Mouse (Mus musculus) forebrain, embryonic 15.5 days (tissue): ENCODE results near the gene Msi2. TPM values are rescaled to one million over a fixed set of nuclear protein-coding genes. Genes with fewer than 3 reads are reported as not detected.

ENCODE experiments used
- ATAC-seq: fragments of 200-750 bp; cut with Nextera tagmentation; replicated peaks from 2 replicates; pipeline ENCODE4 v1.8.0; 2017; ENCODE audit warnings: mild to moderate bottlenecking, moderate TSS enrichment, moderate library complexity
- H3K27ac ChIP-seq: fragments of 300-500 bp; sonication (generic); replicated peaks from 2 replicates; pipeline ENCODE4 v1.5.1; 2015; ENCODE audit warnings: mild to moderate bottlenecking, inconsistent platforms
- H3K27me3 ChIP-seq: fragments of 300-500 bp; sonication (generic); 2 replicates; pipeline ENCODE4 v1.6.1; 2015; ENCODE audit warnings: inconsistent platforms
- H3K36me3 ChIP-seq: fragments of 300-500 bp; sonication (generic); 2 replicates; pipeline ENCODE4 v1.6.1; 2015; ENCODE audit warnings: mild to moderate bottlenecking, inconsistent platforms
- H3K4me1 ChIP-seq: fragments of 300-500 bp; sonication (generic); 2 replicates; pipeline ENCODE4 v1.6.1; 2015; ENCODE audit warnings: inconsistent platforms
- H3K4me2 ChIP-seq: fragments of 300-500 bp; sonication (generic); replicated peaks from 2 replicates; pipeline ENCODE4 v1.6.1; 2015; ENCODE audit warnings: mild to moderate bottlenecking, inconsistent platforms
- H3K4me3 ChIP-seq: fragments of 300-500 bp; sonication (generic); 2 replicates; pipeline ENCODE4 v1.5.1; 2015; ENCODE audit warnings: mild to moderate bottlenecking, inconsistent platforms
- H3K9ac ChIP-seq: fragments of 300-500 bp; sonication (generic); replicated peaks from 2 replicates; pipeline ENCODE4 v1.6.1; 2015; ENCODE audit warnings: mild to moderate bottlenecking, inconsistent platforms
- H3K9me3 ChIP-seq: fragments of 300-500 bp; sonication (generic); 2 replicates; pipeline ENCODE4 v1.6.1; 2016; ENCODE audit warnings: inconsistent platforms
- WGBS: fragments of 180-500 bp; shearing (Covaris S2); methylation state at CpG from one replicate; pipeline ENCODE4 v1.1.7; 2015; ENCODE audit warnings: mixed read lengths; 5-methylcytosine and 5-hydroxymethylcytosine counted together
- polyA plus RNA-seq: library from polyadenylated mRNA; unstranded; fragments of >200 nt; fragmentation: Nextera tagmentation; extraction: Ambion mirVana; gene quantifications from 2 replicates; pipeline ENCODE4 v1.2.1, GENCODE M21; 2015

Gene Msi2
- polyA plus RNA-seq, 1 experiment from 2014 or later: 27.1 TPM

DNA sequence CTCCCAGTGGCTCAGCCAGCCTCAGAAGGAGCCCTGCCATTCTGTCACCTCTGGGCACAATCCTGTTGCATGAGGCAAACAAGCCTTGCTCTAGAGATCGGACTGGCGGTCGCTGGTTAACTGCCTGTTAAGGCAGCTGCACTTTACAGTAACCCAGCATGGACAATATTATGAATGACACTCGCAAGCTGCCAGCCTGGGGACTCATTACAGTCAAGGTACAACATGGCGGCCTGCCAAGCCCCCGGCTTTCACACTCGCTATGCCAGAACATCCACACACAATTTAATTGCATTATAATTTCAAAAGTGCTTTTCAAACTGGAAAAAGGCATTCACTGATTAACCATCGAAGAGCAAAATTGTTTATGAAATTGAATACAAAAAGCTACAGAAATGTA is 275.0 kb downstream of the Msi2 start:
- H3K36me3 ChIP-seq: no peaks in the 10 kb centered on the region
- peak overlapping the region; percentile 69 for H3K27ac ChIP-seq
- ATAC-seq: peak; percentile 59
- peak overlapping the region; percentile 37 for H3K4me2 ChIP-seq
- 9% methylated on average over 8 of the region's 8 CpGs for WGBS
- H3K4me1 ChIP-seq: peaks cover 70% of the 10 kb centered on the region
- H3K9me3 ChIP-seq: no peaks in the 10 kb centered on the region
- H3K27me3 ChIP-seq: no peaks in the 10 kb centered on the region
- H3K9ac ChIP-seq: no peak overlapping the region
- no peak overlapping the region for H3K4me3 ChIP-seq

DNA sequence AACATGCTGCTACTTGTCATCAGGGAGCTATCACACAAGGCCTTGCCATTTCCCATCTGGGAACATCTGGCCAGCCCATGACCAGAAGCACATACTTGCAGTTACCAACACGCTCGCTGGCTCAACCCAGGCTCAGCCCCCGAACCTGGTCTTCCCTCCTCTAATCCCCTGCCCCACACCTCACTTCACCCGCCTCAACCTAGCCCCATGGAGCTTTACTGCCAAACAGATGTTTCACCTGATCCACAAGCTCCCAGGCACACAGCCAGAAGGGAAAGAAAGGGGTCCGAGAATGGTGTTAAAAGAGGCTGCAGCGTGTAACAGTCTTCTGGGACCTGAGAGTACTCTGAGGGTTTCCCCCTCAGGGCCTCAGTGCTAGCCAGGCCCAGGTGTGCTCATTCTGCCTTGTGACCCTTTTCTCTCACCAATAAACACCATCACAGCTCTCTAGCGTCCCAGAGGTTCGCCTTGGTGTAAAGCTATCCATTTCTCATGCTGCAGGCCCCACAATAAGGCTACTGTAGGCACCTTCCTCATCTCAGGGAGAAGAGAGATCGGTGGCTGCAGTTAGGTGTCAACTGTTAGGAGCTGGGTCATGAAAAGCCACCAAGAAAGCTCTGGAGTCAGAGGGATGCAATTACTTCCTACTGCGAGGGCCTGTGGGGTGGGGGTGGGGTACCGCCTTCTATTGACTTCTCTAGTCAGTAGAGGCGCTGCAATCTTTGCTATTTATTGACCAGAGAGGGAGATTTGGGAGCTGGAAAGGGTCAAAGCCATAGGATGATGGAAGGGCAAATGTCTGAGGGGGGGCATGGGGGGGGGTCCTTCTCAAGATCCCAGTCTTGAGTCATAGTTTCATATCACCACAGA is 276.2 kb downstream of the Msi2 start:
- no peak for ATAC-seq
- Histone ChIP-seq H3K27ac (no peak overlapping the region), H3K27me3 (no peaks in the 10 kb centered on the region), H3K9me3 (no peaks in the 10 kb centered on the region), H3K36me3 (no peaks in the 10 kb centered on the region), H3K4me2 (no peak overlapping the region), H3K9ac (no peak overlapping the region), H3K4me1 (peaks cover 63% of the 10 kb centered on the region), H3K4me3 (no peak overlapping the region)
- WGBS: 65% methylated on average over 12 of the region's 12 CpGs

DNA sequence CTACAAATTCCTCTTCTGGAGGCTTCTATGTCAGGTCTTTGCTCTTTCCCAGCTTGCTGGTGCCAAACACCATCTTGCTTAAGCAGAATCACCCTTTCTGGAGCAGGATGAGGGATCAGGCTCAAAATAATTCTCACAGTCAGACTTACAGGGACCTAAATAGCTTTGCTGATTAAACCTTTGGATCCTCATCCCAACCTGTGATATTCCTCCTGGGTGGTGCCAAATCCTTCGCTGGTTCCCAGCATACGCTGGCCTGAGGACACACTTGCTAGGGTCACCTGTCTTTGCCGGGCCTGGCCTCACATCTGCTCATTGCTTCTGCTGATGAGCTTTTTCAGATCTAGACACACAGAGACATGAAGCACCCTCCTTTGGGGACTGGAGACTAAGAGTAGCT is 279.7 kb downstream of the Msi2 start:
- no peak overlapping the region for H3K27ac ChIP-seq
- H3K9ac ChIP-seq: no peak overlapping the region
- no peaks in the 10 kb centered on the region for H3K9me3 ChIP-seq
- ATAC-seq: no peak
- H3K4me3 ChIP-seq: no peak overlapping the region
- WGBS: 79% methylated on average over 3 of the region's 3 CpGs
- H3K4me1 ChIP-seq: peaks cover 55% of the 10 kb centered on the region
- no peak overlapping the region for H3K4me2 ChIP-seq
- H3K36me3 ChIP-seq: no peaks in the 10 kb centered on the region
- H3K27me3 ChIP-seq: no peaks in the 10 kb centered on the region

DNA sequence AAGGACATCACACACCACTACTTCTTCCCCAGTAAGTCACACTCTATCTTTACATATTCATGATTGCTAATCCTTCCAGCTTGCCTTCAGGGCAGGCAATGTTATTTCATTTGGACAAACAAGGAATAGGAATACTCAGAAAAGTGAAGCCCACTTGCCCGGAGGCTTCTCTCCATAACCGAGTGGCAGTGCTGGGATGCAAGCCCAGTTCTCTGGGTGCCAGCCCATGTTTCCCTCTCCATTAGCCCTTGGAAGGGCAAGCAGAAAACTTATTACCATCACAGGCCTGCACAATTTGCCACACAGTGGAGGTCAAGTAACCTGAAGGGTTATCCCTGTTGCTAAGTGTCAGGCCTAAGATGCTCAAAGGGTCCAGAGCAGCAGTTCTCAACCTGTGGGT is 281.7 kb downstream of the Msi2 start:
- H3K4me2 ChIP-seq: no peak overlapping the region
- no peak overlapping the region for H3K9ac ChIP-seq
- no peaks in the 10 kb centered on the region for H3K27me3 ChIP-seq
- H3K9me3 ChIP-seq: no peaks in the 10 kb centered on the region
- H3K36me3 ChIP-seq: no peaks in the 10 kb centered on the region
- H3K4me3 ChIP-seq: no peak overlapping the region
- H3K4me1 ChIP-seq: peaks cover 45% of the 10 kb centered on the region
- no peak overlapping the region for H3K27ac ChIP-seq
- no peak for ATAC-seq
- 41% methylated on average over 2 of the region's 2 CpGs for WGBS

DNA sequence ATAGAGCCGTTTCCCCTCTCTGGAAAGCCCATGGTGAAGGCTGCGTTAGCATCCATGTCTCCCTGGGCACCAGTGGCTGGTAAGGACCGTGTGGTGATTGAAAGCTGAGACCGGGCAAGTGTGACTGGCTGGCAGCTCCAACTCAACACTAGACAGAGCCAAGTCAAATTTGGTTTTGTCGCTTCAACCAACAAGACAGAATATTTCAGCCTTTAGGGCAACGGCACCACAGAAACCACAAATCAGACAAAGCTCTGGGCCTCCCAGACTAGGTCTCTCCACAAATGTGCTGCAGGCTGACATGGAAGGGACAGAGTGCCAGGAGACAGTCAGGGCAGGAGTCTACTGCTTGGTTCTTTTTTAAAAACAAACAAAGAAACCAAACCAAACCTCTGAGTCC is 282.8 kb downstream of the Msi2 start:
- ATAC-seq: no peak

DNA sequence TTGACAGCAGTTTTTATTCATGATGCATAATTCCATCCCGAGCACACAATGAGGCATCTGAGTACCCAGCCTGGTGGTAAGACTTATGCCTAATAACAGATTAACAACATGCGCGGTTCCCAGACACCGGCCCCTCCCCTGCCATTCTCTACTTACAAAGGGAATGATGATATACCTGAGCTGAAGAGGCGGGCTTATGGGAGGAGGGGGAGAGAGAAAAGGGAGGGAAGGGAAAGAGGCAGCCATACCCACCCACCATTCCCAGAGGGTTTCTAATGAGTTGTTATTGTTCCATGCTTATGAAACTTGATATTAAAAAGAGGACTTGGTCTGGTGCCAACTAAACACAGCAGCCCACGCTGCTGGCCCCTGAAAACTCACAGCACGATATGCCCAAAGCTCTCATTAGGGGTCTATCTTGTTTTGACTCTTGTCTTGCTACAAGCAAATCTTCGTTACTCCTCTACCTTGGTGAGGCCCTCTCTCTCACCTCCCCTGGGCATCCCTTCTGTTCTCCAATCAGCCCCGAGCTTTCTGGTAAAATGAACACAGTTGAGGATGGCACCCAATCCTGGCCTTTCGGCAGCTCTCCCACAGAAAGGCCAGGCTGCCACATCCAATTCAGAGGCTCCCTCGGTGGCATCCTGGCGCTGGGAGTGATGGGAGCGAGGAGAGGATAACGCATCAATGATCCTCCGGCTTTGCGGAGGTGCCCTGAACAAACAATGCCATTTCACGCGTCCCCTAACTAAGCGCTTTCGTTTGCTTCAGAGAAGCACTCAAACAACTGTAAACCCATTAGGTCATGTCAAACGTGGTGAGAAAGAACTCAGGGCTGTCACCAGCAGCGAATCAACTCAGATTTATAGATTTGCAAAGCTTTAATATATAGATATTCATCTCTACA is 286.7 kb downstream of the Msi2 start:
- H3K27me3 ChIP-seq: no peaks in the 10 kb centered on the region
- peak overlapping the region; percentile 29 for H3K4me2 ChIP-seq
- H3K4me1 ChIP-seq: peaks cover 53% of the 10 kb centered on the region
- no peaks in the 10 kb centered on the region for H3K36me3 ChIP-seq
- H3K9ac ChIP-seq: peak overlapping the region; percentile 14
- H3K27ac ChIP-seq: peak overlapping the region; percentile 57
- WGBS: 20% methylated on average over 22 of the region's 22 CpGs
- ATAC-seq: peak; percentile 50; the same call in 1 of the 2 replicates
- H3K9me3 ChIP-seq: no peaks in the 10 kb centered on the region
- no peak overlapping the region for H3K4me3 ChIP-seq

More for the DNA sequence above, 282.8 kb downstream of the Msi2 start:
- Histone ChIP-seq H3K9ac (no peak overlapping the region), H3K4me1 (peaks cover 54% of the 10 kb centered on the region), H3K27me3 (no peaks in the 10 kb centered on the region), H3K4me2 (no peak overlapping the region), H3K4me3 (no peak overlapping the region), H3K27ac (no peak overlapping the region), H3K9me3 (no peaks in the 10 kb centered on the region), H3K36me3 (no peaks in the 10 kb centered on the region)
- whole genome bisulfite sequencing: 65% methylated on average over 6 of the region's 6 CpGs

DNA sequence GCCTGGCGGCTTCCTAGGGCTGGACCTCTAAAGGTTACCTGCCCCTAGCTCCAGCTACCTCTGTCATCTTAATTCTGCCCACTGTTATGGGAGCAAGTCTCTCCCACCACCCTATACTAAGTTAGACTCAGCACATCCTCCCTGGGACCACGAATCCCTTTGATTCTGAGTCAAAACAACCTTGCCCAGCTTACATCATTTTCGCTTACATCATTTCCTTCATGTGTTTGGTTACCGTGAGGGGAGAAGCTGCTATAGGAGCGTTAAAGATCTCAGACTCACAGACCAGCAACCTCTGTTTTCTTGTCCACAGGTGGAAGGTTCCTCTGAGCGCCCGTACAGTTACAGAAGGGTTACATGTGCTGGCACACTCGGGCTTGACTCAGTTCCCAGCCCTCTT is 288.0 kb downstream of the Msi2 start:
- 84% methylated on average over 8 of the region's 8 CpGs for WGBS
- Histone ChIP-seq H3K4me1 (peaks cover 53% of the 10 kb centered on the region), H3K9ac (no peak overlapping the region), H3K4me3 (no peak overlapping the region), H3K27ac (no peak overlapping the region), H3K36me3 (no peaks in the 10 kb centered on the region), H3K9me3 (no peaks in the 10 kb centered on the region), H3K27me3 (no peaks in the 10 kb centered on the region), H3K4me2 (no peak overlapping the region)
- no peak for ATAC-seq

DNA sequence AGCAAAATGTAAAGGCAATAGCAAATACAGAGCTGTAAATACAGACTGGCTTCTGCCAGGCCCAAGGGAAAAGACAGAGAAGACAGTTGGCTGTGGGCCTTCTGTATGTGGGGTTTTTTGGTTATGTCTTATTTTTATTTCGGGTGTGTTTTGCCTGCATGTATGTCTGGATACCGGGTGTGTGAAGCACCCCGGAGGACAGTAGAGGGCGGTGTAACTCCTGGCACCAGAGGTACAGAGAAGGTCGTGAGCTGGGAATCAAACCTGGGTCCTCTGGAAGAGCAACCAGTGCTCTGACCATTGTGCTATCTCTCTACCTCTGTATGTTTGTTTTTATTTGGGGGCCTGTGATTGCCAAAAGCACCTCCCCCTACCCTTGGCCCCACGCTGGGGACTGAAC is 288.6 kb downstream of the Msi2 start:
- Histone ChIP-seq H3K4me1 (peaks cover 57% of the 10 kb centered on the region), H3K27ac (no peak overlapping the region), H3K36me3 (no peaks in the 10 kb centered on the region), H3K4me3 (no peak overlapping the region), H3K9ac (no peak overlapping the region), H3K4me2 (no peak overlapping the region), H3K9me3 (no peaks in the 10 kb centered on the region), H3K27me3 (no peaks in the 10 kb centered on the region)
- WGBS: 95% methylated on average over 6 of the region's 6 CpGs
- ATAC-seq: no peak

DNA sequence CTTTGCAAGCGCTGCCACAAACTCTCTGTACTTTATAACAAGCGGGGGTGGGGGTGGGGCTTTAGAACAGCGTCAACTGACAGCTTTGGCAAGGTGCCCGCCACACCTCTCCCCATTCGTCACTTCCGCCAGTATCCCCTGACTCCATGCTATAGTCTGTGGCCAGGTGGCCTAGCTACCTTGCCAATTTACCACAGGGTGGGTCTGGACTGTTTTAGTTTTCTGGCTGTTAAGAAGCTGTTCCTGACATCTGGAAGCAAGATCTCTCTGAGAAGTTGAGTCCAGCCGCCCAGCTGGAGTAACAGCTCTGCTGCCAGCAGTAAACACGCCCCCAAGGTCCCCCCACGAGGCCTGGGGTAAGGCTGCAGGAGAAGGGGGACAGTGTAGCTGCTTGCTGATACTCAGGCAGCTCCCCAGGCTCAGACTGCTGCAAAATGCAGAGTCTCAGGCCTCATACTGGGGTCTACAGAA is 292.6 kb downstream of the Msi2 start:
- no peaks in the 10 kb centered on the region for H3K9me3 ChIP-seq
- H3K36me3 ChIP-seq: no peaks in the 10 kb centered on the region
- H3K27ac ChIP-seq: no peak overlapping the region
- H3K27me3 ChIP-seq: no peaks in the 10 kb centered on the region
- 29% methylated on average over 9 of the region's 9 CpGs for WGBS
- ATAC-seq: 0 out of 2 replicates have a peak, but pooled peaks have one; percentile 18
- H3K4me2 ChIP-seq: no peak overlapping the region
- no peak overlapping the region for H3K9ac ChIP-seq
- H3K4me1 ChIP-seq: peaks cover 76% of the 10 kb centered on the region
- no peak overlapping the region for H3K4me3 ChIP-seq

DNA sequence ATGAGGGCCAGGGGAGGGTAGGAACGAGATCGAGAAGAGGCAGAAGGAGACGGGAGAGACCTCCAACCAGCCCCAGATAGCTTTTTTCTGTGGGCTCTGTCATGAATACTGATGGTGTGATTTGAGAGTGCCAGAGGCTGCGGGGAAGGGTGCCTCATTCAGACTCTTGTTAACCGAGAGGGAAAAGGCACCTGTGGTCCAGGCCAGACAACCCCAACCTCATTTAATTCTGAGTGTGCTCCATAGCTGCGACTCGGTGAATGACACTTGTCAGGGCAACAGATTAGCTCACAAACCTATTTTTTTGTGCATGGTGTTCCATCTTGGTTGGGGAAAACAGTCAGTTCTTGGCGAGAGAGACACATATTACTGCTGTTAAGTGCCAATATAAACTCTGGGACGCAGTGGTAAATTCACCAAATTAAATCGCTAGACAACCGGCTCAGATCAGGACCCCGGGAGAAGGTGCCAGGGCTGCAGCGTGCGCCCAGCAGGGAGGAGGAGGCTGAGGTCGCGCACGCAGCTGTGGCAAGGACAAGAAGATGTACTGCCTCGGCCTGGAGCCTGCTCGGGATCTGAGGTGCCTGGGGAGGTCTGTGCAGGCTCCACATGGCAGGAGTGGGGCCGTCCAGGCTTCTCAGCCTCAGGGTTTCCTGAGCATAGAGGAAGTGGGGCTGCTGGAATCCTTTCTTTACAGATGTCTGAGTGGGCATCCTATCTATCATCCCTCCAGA is 294.1 kb downstream of the Msi2 start:
- no peak overlapping the region for H3K4me3 ChIP-seq
- peak overlapping the region; percentile 7; the same call in 1 of the 2 replicates for H3K27ac ChIP-seq
- 28% methylated on average over 20 of the region's 20 CpGs for WGBS
- no peaks in the 10 kb centered on the region for H3K27me3 ChIP-seq
- no peak overlapping the region for H3K9ac ChIP-seq
- no peak overlapping the region for H3K4me2 ChIP-seq
- ATAC-seq: no peak; the same call in 1 of the 2 replicates
- peaks cover 68% of the 10 kb centered on the region for H3K4me1 ChIP-seq
- H3K9me3 ChIP-seq: no peaks in the 10 kb centered on the region
- H3K36me3 ChIP-seq: no peaks in the 10 kb centered on the region

DNA sequence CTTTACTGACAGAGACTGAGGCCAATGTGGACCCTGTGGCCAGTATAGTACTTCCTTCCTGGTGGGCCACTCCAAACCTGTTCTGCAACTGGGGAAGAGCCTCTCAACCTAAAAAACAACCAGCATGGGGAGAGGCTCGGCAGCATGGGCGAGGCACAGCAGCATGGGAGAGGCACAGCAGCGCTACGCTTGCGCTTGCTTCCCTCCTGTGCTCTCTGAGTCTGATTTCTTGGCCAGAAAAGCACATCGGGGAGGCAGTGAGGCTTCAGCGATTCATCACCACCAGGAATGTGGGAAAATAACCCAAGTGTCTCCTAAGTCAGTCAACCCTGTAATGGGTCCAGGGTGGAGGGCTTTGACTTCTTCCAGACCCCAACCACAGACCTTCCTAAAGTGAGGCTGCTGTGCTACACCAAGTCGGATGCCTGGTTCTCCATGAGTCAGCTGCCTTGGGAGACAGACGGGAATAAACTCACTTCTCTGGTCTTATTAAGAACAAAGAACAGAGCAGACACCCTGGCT is 297.2 kb downstream of the Msi2 start:
- Histone ChIP-seq H3K27me3 (no peaks in the 10 kb centered on the region), H3K4me3 (no peak overlapping the region), H3K36me3 (no peaks in the 10 kb centered on the region), H3K27ac (0 out of 2 replicates have a peak overlapping the region, but pooled peaks have one; percentile 36), H3K9me3 (no peaks in the 10 kb centered on the region), H3K4me2 (no peak overlapping the region), H3K4me1 (peaks cover 64% of the 10 kb centered on the region), H3K9ac (no peak overlapping the region)
- ATAC-seq: no peak
- 58% methylated on average over 9 of the region's 9 CpGs for WGBS
